Mouse (Mus musculus) stomach, adult 2 months (tissue): ENCODE measurements around the gene Tmem50b. TPM values are rescaled to one million over a fixed set of nuclear protein-coding genes. Genes with fewer than 3 reads are reported as not detected.

Source experiments
- polyA plus RNA-seq: library from polyadenylated mRNA; depleted of rRNA; stranded (reverse); fragments of >200 nt; gene quantifications from 2 replicates; pipeline ENCODE4 v1.2.3, GENCODE M21; 2012; rRNA removed

Tmem50b gene
- polyA plus RNA-seq = 16.5 and 17.5 TPM in 2 replicates

GRCm38 (mm10) chr16:91597672-91598010 is at the start of gene Tmem50b:
Gene Tmem50b, minus strand, starts transcription at chr16:91597800.

GRCm38 (mm10) chr16:91646681-91647419 is 49.2 kb upstream of the Tmem50b start, which contains the start of gene Gart:
Gene Gart, minus strand, starts transcription at chr16:91646952.

GRCm38 (mm10) chr16:91618511-91619501 is 21.2 kb upstream of the Tmem50b start, which contains the start of gene Dnajc28:
Gene Dnajc28, minus strand, starts transcription at chr16:91619026.

GRCm38 (mm10) chr16:91546836-91547741 is 50.5 kb downstream of the Tmem50b start, which contains the start of gene Ifngr2:
Gene Ifngr2, plus strand, starts transcription at chr16:91547072.

Other genes with a start within 250 kb of the Tmem50b start
- 12.6 and 21.5 TPM in 2 replicates for gene Ifnar2, start 225.0 kb downstream of the Tmem50b start, polyA plus RNA-seq
- not detected in 2 replicates for gene Gm21970, start 206.1 kb downstream of the Tmem50b start, polyA plus RNA-seq
- gene Il10rb, start 191.6 kb downstream of the Tmem50b start, polyA plus RNA-seq = 12.6 and 13.5 TPM in 2 replicates
- 3.4 and 4.3 TPM in 2 replicates for gene Ifnar1, start 112.6 kb downstream of the Tmem50b start, polyA plus RNA-seq
- gene Ifngr2, start 50.7 kb downstream of the Tmem50b start, polyA plus RNA-seq = 16.2 and 54.5 TPM in 2 replicates
- 0.09 and 0.14 TPM in 2 replicates for gene Dnajc28, start 21.2 kb upstream of the Tmem50b start, polyA plus RNA-seq
- gene Gart, start 49.2 kb upstream of the Tmem50b start, polyA plus RNA-seq = 5.9 and 10.8 TPM in 2 replicates
- 18.5 and 31.4 TPM in 2 replicates for gene Son, start 49.7 kb upstream of the Tmem50b start, polyA plus RNA-seq
- gene Donson, start 91.0 kb upstream of the Tmem50b start, polyA plus RNA-seq = 1.8 and 3.4 TPM in 2 replicates
- 4.4 and 5.9 TPM in 2 replicates for gene Cryzl1, start 131.2 kb upstream of the Tmem50b start, polyA plus RNA-seq
- gene Itsn1, start 131.5 kb upstream of the Tmem50b start, polyA plus RNA-seq = 13.4 and 17.4 TPM in 2 replicates